Mouse (Mus musculus): ENCODE measurements around the gene Pms2. TPM values are rescaled to one million over a fixed set of nuclear protein-coding genes. Genes with fewer than 3 reads are reported as not detected.
A peak's percentile ranks its signal among the peaks of the same experiment; 100 is the strongest.

Gene Pms2
- polyA plus RNA-seq, 1 experiment, result 2.5 TPM

DNA sequence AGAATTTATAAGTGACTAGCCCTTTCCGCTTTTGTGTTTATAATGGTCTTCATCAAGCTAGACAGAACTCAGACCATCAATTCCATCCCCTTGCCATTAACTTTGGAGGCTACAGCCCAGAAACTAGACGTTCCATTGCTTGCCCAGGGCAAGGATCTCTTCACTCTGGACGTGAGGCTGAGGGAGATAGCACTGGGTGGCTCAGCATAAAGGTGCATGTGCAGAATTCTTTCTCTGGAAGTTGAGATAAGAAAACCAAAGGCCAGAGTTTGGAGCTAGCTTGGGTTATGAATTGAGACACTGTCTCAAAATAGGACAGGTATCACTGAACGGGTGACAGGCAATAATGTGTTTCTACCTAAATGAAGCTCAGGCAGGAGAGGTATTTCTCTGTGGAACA, 6.0 kb upstream of the Pms2 start:
- peaks cover 21% of the 10 kb centered on the region for H3K79me2 ChIP-seq (ENCODE audit: control insufficient read depth, insufficient read depth)
- H3K27me3 ChIP-seq (ENCODE audit: control insufficient read depth, insufficient read depth, insufficient read length), result no peaks in the 10 kb centered on the region
- H3ac ChIP-seq (ENCODE audit: control insufficient read depth, insufficient read length), result no peak overlapping the region
- no peak for TF ChIP-seq POLR2AphosphoS2 (IDR thresholded peaks at IDR 0.05; ENCODE audit: insufficient read length, low read depth)
- TF ChIP-seq MYOD1 (IDR thresholded peaks at IDR 0.05; ENCODE audit: control insufficient read depth in 1 of 3, insufficient read length in 2 of 3, low read depth in 2 of 3), result no peak
- no peak for TF ChIP-seq REST (IDR thresholded peaks at IDR 0.05; ENCODE audit: insufficient read depth, insufficient read length)
- TF ChIP-seq POLR2A (IDR thresholded peaks at IDR 0.05; ENCODE audit: insufficient read length, low read depth), result no peak
- no peak for TF ChIP-seq TCF3 (IDR thresholded peaks at IDR 0.05; ENCODE audit: insufficient read length, low read depth)
- no peak for TF ChIP-seq USF1 (IDR thresholded peaks at IDR 0.05; ENCODE audit: low read depth)
- no peak overlapping the region for H3K4me2 ChIP-seq (ENCODE audit: low read depth)
- no peak overlapping the region for H3K4me3 ChIP-seq
- peaks cover 24% of the 10 kb centered on the region for H3K36me3 ChIP-seq (ENCODE audit: control insufficient read depth, insufficient read depth)

DNA sequence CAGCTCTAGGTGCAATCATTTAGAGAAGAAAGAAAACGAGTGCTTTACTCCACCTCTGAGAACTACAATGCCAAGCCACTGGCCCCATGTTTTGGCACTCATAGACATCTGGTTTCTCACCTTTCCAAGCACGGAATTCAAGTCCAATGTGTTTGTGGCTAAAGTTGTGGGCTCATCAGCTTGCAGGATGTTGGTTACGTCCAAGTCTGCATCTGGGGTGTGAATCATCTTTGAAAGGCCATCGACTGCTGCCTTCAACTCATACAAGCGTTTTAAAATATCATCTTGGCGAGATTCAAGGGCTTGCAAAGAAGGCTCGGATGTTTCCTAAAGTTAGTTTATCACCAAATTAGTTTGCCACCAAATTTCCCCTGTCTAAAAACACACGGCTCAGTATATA, 3.3 kb upstream of the Pms2 start:
- no peak overlapping the region for H3ac ChIP-seq (ENCODE audit: control insufficient read depth, insufficient read length)
- H3K79me2 ChIP-seq (ENCODE audit: control insufficient read depth, insufficient read depth), result peaks cover 26% of the 10 kb centered on the region
- TF ChIP-seq E2F4 (IDR thresholded peaks at IDR 0.05; ENCODE audit: insufficient read depth), result no peak
- no peak for TF ChIP-seq REST (IDR thresholded peaks at IDR 0.05; ENCODE audit: insufficient read depth, insufficient read length)
- no peak for TF ChIP-seq MYOD1 (IDR thresholded peaks at IDR 0.05; ENCODE audit: control insufficient read depth in 1 of 3, insufficient read length in 2 of 3, low read depth in 2 of 3)
- TF ChIP-seq TCF12 (IDR thresholded peaks at IDR 0.05; ENCODE audit: insufficient read depth, poor library complexity, severe bottlenecking), result no peak
- no peak for TF ChIP-seq USF1 (IDR thresholded peaks at IDR 0.05; ENCODE audit: low read depth)
- TF ChIP-seq MYOG (IDR thresholded peaks at IDR 0.05; ENCODE audit: control insufficient read depth in 1 of 3, insufficient read depth in 1 of 3, insufficient read length in 2 of 3, low read depth in 2 of 3), result no peak
- no peak for TF ChIP-seq TCF3 (IDR thresholded peaks at IDR 0.05; ENCODE audit: insufficient read length, low read depth)
- TF ChIP-seq MAX (IDR thresholded peaks at IDR 0.05; ENCODE audit: low read depth), result no peak
- no peak for TF ChIP-seq POLR2A (IDR thresholded peaks at IDR 0.05; ENCODE audit: insufficient read length, low read depth)
- TF ChIP-seq POLR2AphosphoS2 (IDR thresholded peaks at IDR 0.05; ENCODE audit: insufficient read length, low read depth), result no peak
- no peak for TF ChIP-seq SRF (IDR thresholded peaks at IDR 0.05; ENCODE audit: control insufficient read depth, insufficient read length, low read depth)
- TF ChIP-seq CEBPB (IDR thresholded peaks at IDR 0.05; ENCODE audit: insufficient read depth, poor library complexity, severe bottlenecking), result no peak
- H3K4me3 ChIP-seq, result no peak overlapping the region
- H3K36me3 ChIP-seq (ENCODE audit: control insufficient read depth, insufficient read depth), result peaks cover 16% of the 10 kb centered on the region
- no peaks in the 10 kb centered on the region for H3K27me3 ChIP-seq (ENCODE audit: control insufficient read depth, insufficient read depth, insufficient read length)
- peak overlapping the region; percentile 38 for H3K4me2 ChIP-seq (ENCODE audit: low read depth)

DNA sequence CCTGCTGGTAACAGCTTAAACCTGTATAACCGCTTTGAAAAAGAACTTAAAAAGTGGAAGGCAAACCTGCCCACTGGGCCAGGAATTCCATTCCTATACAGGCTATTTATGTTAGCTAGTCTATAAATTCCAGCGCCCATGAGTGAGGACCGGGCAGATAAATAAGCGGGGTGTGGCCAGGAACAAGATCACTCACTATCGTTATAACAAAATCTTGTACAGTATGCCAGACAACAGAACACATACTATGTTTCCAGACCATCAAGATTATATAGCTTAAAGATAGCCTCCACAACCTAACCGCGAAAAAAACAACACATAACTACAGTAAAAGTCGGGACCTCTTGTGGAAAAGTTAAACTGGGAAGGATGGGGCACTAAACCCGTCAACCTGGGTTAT, 838 bp upstream of the Pms2 start:
- H3K36me3 ChIP-seq (ENCODE audit: control insufficient read depth, insufficient read depth), result peaks cover 8% of the 10 kb centered on the region
- peaks cover 26% of the 10 kb centered on the region for H3K79me2 ChIP-seq (ENCODE audit: control insufficient read depth, insufficient read depth)
- TF ChIP-seq USF1 (IDR thresholded peaks at IDR 0.05; ENCODE audit: low read depth) (no peak), REST (IDR thresholded peaks at IDR 0.05; ENCODE audit: insufficient read depth, insufficient read length) (no peak), SRF (IDR thresholded peaks at IDR 0.05; ENCODE audit: control insufficient read depth, insufficient read length, low read depth) (no peak), TCF3 (IDR thresholded peaks at IDR 0.05; ENCODE audit: insufficient read length, low read depth) (no peak), CEBPB (IDR thresholded peaks at IDR 0.05; ENCODE audit: insufficient read depth, poor library complexity, severe bottlenecking) (no peak), MYOG (IDR thresholded peaks at IDR 0.05; ENCODE audit: control insufficient read depth in 1 of 3, insufficient read depth in 1 of 3, insufficient read length in 2 of 3, low read depth in 2 of 3) (no peak), MYOD1 (IDR thresholded peaks at IDR 0.05; ENCODE audit: control insufficient read depth in 1 of 3, insufficient read length in 2 of 3, low read depth in 2 of 3) (no peak), TCF12 (IDR thresholded peaks at IDR 0.05; ENCODE audit: insufficient read depth, poor library complexity, severe bottlenecking) (no peak), E2F4 (IDR thresholded peaks at IDR 0.05; ENCODE audit: insufficient read depth) (no peak), POLR2AphosphoS2 (IDR thresholded peaks at IDR 0.05; ENCODE audit: insufficient read length, low read depth) (no peak), MAX (IDR thresholded peaks at IDR 0.05; ENCODE audit: low read depth) (no peak), POLR2A (IDR thresholded peaks at IDR 0.05; ENCODE audit: insufficient read length, low read depth) (no peak)
- no peaks in the 10 kb centered on the region for H3K27me3 ChIP-seq (ENCODE audit: control insufficient read depth, insufficient read depth, insufficient read length)
- H3K4me3 ChIP-seq, result peak overlapping the region; percentile 79
- peak overlapping the region; percentile 83 for H3K4me2 ChIP-seq (ENCODE audit: low read depth)
- H3ac ChIP-seq (ENCODE audit: control insufficient read depth, insufficient read length), result peak overlapping the region; percentile 36

DNA sequence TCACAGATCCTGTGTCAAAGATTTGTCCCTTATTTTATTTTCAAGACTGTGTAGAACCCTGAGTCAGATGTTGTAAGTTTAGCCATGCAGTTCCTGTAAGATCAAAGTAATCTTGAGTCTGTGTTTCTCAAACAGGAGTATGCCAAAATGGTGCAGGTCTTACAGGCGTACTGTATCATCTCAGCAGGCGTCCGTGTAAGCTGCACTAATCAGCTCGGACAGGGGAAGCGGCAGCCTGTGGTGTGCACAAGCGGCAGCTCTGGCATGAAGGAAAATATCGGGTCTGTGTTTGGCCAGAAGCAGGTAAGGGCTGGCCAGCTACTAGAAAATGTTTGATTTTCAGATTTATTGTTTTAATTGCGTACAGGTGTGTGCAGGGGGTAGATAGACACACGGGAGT, 6.5 kb downstream of the Pms2 start:
- TF ChIP-seq MYOG (IDR thresholded peaks at IDR 0.05; ENCODE audit: control insufficient read depth in 1 of 3, insufficient read depth in 1 of 3, insufficient read length in 2 of 3, low read depth in 2 of 3), result no peak
- no peak for TF ChIP-seq REST (IDR thresholded peaks at IDR 0.05; ENCODE audit: insufficient read depth, insufficient read length)
- no peak for TF ChIP-seq CEBPB (IDR thresholded peaks at IDR 0.05; ENCODE audit: insufficient read depth, poor library complexity, severe bottlenecking)
- no peak for TF ChIP-seq MYOD1 (IDR thresholded peaks at IDR 0.05; ENCODE audit: control insufficient read depth in 1 of 3, insufficient read length in 2 of 3, low read depth in 2 of 3)
- no peak for TF ChIP-seq POLR2AphosphoS2 (IDR thresholded peaks at IDR 0.05; ENCODE audit: insufficient read length, low read depth)
- TF ChIP-seq SRF (IDR thresholded peaks at IDR 0.05; ENCODE audit: control insufficient read depth, insufficient read length, low read depth), result no peak
- no peak for TF ChIP-seq E2F4 (IDR thresholded peaks at IDR 0.05; ENCODE audit: insufficient read depth)
- no peak for TF ChIP-seq MAX (IDR thresholded peaks at IDR 0.05; ENCODE audit: low read depth)
- TF ChIP-seq TCF3 (IDR thresholded peaks at IDR 0.05; ENCODE audit: insufficient read length, low read depth), result no peak
- no peak for TF ChIP-seq USF1 (IDR thresholded peaks at IDR 0.05; ENCODE audit: low read depth)
- TF ChIP-seq TCF12 (IDR thresholded peaks at IDR 0.05; ENCODE audit: insufficient read depth, poor library complexity, severe bottlenecking), result no peak
- TF ChIP-seq POLR2A (IDR thresholded peaks at IDR 0.05; ENCODE audit: insufficient read length, low read depth), result no peak
- H3ac ChIP-seq (ENCODE audit: control insufficient read depth, insufficient read length), result no peak overlapping the region
- H3K27me3 ChIP-seq (ENCODE audit: control insufficient read depth, insufficient read depth, insufficient read length), result no peaks in the 10 kb centered on the region
- no peak overlapping the region for H3K4me2 ChIP-seq (ENCODE audit: low read depth)
- H3K36me3 ChIP-seq (ENCODE audit: control insufficient read depth, insufficient read depth), result peaks cover 5% of the 10 kb centered on the region
- peaks cover under 1% of the 10 kb centered on the region for H3K79me2 ChIP-seq (ENCODE audit: control insufficient read depth, insufficient read depth)
- no peak overlapping the region for H3K4me3 ChIP-seq
